Mouse (Mus musculus): ENCODE data around the gene Itpr1.

- no peak for TF ChIP-seq CTCF (IDR thresholded peaks at IDR 0.05; ENCODE audit: low read depth)
- no peak for TF ChIP-seq EP300 (optimal IDR thresholded peaks at IDR 0.05)
Measured at GRCm38 (mm10) chr6:108225027-108225426, 12.1 kb downstream of the Itpr1 start.
